Mouse (Mus musculus): ENCODE measurements around the gene Fbxl8. TPM values are rescaled to one million over a fixed set of nuclear protein-coding genes. Genes with fewer than 3 reads are reported as not detected.

Gene Fbxl8
- polyA plus RNA-seq, 1 experiment: 10.5 TPM

GRCm38 (mm10) chr8:105313622-105314402 lies 49.4 kb downstream of the Fbxl8 start:
- H3K79me2 ChIP-seq (ENCODE audit: control insufficient read depth, insufficient read depth): no peaks in the 10 kb centered on the region
- no peak overlapping the region for H3ac ChIP-seq (ENCODE audit: control insufficient read depth, insufficient read length)
- no peaks in the 10 kb centered on the region for H3K27me3 ChIP-seq (ENCODE audit: control insufficient read depth, insufficient read depth, insufficient read length)
- H3K4me3 ChIP-seq: no peak overlapping the region
- no peak overlapping the region for H3K4me2 ChIP-seq (ENCODE audit: low read depth)
- H3K36me3 ChIP-seq (ENCODE audit: control insufficient read depth, insufficient read depth): peaks cover 52% of the 10 kb centered on the region
- TF ChIP-seq POLR2AphosphoS2 (IDR thresholded peaks at IDR 0.05; ENCODE audit: insufficient read length, low read depth) (peak; percentile 26), TCF12 (IDR thresholded peaks at IDR 0.05; ENCODE audit: insufficient read depth, poor library complexity, severe bottlenecking) (no peak)

- TF ChIP-seq MYOD1 (IDR thresholded peaks at IDR 0.05; ENCODE audit: control insufficient read depth in 1 of 3, insufficient read length in 2 of 3, low read depth in 2 of 3): no peak
- no peak for TF ChIP-seq CEBPB (IDR thresholded peaks at IDR 0.05; ENCODE audit: insufficient read depth, poor library complexity, severe bottlenecking)
- TF ChIP-seq POLR2AphosphoS2 (IDR thresholded peaks at IDR 0.05; ENCODE audit: insufficient read length, low read depth): peak; percentile 48
- TF ChIP-seq POLR2A (IDR thresholded peaks at IDR 0.05; ENCODE audit: insufficient read length, low read depth): peak; percentile 9
- TF ChIP-seq MYOG (IDR thresholded peaks at IDR 0.05; ENCODE audit: control insufficient read depth in 1 of 3, insufficient read depth in 1 of 3, insufficient read length in 2 of 3, low read depth in 2 of 3): no peak
- no peak for TF ChIP-seq E2F4 (IDR thresholded peaks at IDR 0.05; ENCODE audit: insufficient read depth)
- TF ChIP-seq USF1 (IDR thresholded peaks at IDR 0.05; ENCODE audit: low read depth): no peak
- Histone ChIP-seq H3ac (ENCODE audit: control insufficient read depth, insufficient read length) (no peak overlapping the region), H3K27me3 (ENCODE audit: control insufficient read depth, insufficient read depth, insufficient read length) (no peaks in the 10 kb centered on the region), H3K36me3 (ENCODE audit: control insufficient read depth, insufficient read depth) (peaks cover 45% of the 10 kb centered on the region), H3K4me2 (ENCODE audit: low read depth) (no peak overlapping the region), H3K79me2 (ENCODE audit: control insufficient read depth, insufficient read depth) (no peaks in the 10 kb centered on the region), H3K4me3 (no peak overlapping the region)
These were observed 50.8 kb downstream of the Fbxl8 start for GRCm38 (mm10) chr8:105315073-105315769.

GRCm38 (mm10) chr8:105317941-105318340 lies 53.5 kb downstream of the Fbxl8 start:
- Histone ChIP-seq H3K4me2 (ENCODE audit: low read depth) (peak overlapping the region; percentile 26), H3K4me3 (no peak overlapping the region), H3K27me3 (ENCODE audit: control insufficient read depth, insufficient read depth, insufficient read length) (no peaks in the 10 kb centered on the region), H3ac (ENCODE audit: control insufficient read depth, insufficient read length) (no peak overlapping the region), H3K36me3 (ENCODE audit: control insufficient read depth, insufficient read depth) (peaks cover 39% of the 10 kb centered on the region), H3K79me2 (ENCODE audit: control insufficient read depth, insufficient read depth) (no peaks in the 10 kb centered on the region)
- peak; percentile 58 to 83 (median 70) for TF ChIP-seq MYOD1 (IDR thresholded peaks at IDR 0.05; ENCODE audit: control insufficient read depth in 1 of 3, insufficient read length in 2 of 3, low read depth in 2 of 3)
- no peak for TF ChIP-seq MAX (IDR thresholded peaks at IDR 0.05; ENCODE audit: low read depth)
- TF ChIP-seq MYOG (IDR thresholded peaks at IDR 0.05; ENCODE audit: control insufficient read depth in 1 of 3, insufficient read depth in 1 of 3, insufficient read length in 2 of 3, low read depth in 2 of 3): peak; percentile 39 to 91 (median 85)
- no peak for TF ChIP-seq E2F4 (IDR thresholded peaks at IDR 0.05; ENCODE audit: insufficient read depth)
- no peak for TF ChIP-seq REST (IDR thresholded peaks at IDR 0.05; ENCODE audit: insufficient read depth, insufficient read length)

GRCm38 (mm10) chr8:105318662-105319190 lies 54.3 kb downstream of the Fbxl8 start:
- no peaks in the 10 kb centered on the region for H3K27me3 ChIP-seq (ENCODE audit: control insufficient read depth, insufficient read depth, insufficient read length)
- H3ac ChIP-seq (ENCODE audit: control insufficient read depth, insufficient read length): no peak overlapping the region
- no peaks in the 10 kb centered on the region for H3K79me2 ChIP-seq (ENCODE audit: control insufficient read depth, insufficient read depth)
- no peak overlapping the region for H3K4me3 ChIP-seq
- peaks cover 42% of the 10 kb centered on the region for H3K36me3 ChIP-seq (ENCODE audit: control insufficient read depth, insufficient read depth)
- TF ChIP-seq MAX (IDR thresholded peaks at IDR 0.05; ENCODE audit: low read depth) (no peak), E2F4 (IDR thresholded peaks at IDR 0.05; ENCODE audit: insufficient read depth) (no peak), CEBPB (IDR thresholded peaks at IDR 0.05; ENCODE audit: insufficient read depth, poor library complexity, severe bottlenecking) (no peak), POLR2A (IDR thresholded peaks at IDR 0.05; ENCODE audit: insufficient read length, low read depth) (no peak), TCF12 (IDR thresholded peaks at IDR 0.05; ENCODE audit: insufficient read depth, poor library complexity, severe bottlenecking) (no peak)
- no peak overlapping the region for H3K4me2 ChIP-seq (ENCODE audit: low read depth)

Other genes starting within 250 kb of the Fbxl8 start
- gene Ces3a, start 216.0 kb upstream of the Fbxl8 start, polyA plus RNA-seq (2012; fragmentation: generic; extraction: Trizol): not detected
- not detected for gene Ces3b, start 180.9 kb upstream of the Fbxl8 start, polyA plus RNA-seq (2012; fragmentation: generic; extraction: Trizol)
- gene Ces4a, start 132.8 kb upstream of the Fbxl8 start, polyA plus RNA-seq (2012; fragmentation: generic; extraction: Trizol): not detected
- gene Cbfb, start 94.0 kb upstream of the Fbxl8 start, polyA plus RNA-seq (2012; fragmentation: generic; extraction: Trizol): 38.1 TPM
- 16.6 TPM for gene D230025D16Rik, start 39.5 kb upstream of the Fbxl8 start, polyA plus RNA-seq (2012; fragmentation: generic; extraction: Trizol)
- 6.2 TPM for gene B3gnt9, start 9.5 kb upstream of the Fbxl8 start, polyA plus RNA-seq (2012; fragmentation: generic; extraction: Trizol)
- gene Tradd, start within 50 bp of the Fbxl8 start, polyA plus RNA-seq (2012; fragmentation: generic; extraction: Trizol): 27.0 TPM
- gene Hsf4, start 5.2 kb downstream of the Fbxl8 start, polyA plus RNA-seq (2012; fragmentation: generic; extraction: Trizol): 5.8 TPM
- gene Nol3, start 11.5 kb downstream of the Fbxl8 start, polyA plus RNA-seq (2012; fragmentation: generic; extraction: Trizol): 23.2 TPM
- gene 4931428F04Rik, start 25.2 kb downstream of the Fbxl8 start, polyA plus RNA-seq (2012; fragmentation: generic; extraction: Trizol): 6.2 TPM
- gene Exoc3l, start 31.5 kb downstream of the Fbxl8 start, polyA plus RNA-seq (2012; fragmentation: generic; extraction: Trizol): 23.4 TPM
- gene E2f4, start 33.0 kb downstream of the Fbxl8 start, polyA plus RNA-seq (2012; fragmentation: generic; extraction: Trizol): 59.7 TPM
- gene Elmo3, start 41.0 kb downstream of the Fbxl8 start, polyA plus RNA-seq (2012; fragmentation: generic; extraction: Trizol): 0.92 TPM
- 1.8 TPM for gene Lrrc29, start 61.6 kb downstream of the Fbxl8 start, polyA plus RNA-seq (2012; fragmentation: generic; extraction: Trizol)
- gene Tmem208, start 61.7 kb downstream of the Fbxl8 start, polyA plus RNA-seq (2012; fragmentation: generic; extraction: Trizol): 109 TPM
- gene Fhod1, start 83.3 kb downstream of the Fbxl8 start, polyA plus RNA-seq (2012; fragmentation: generic; extraction: Trizol): 19.0 TPM
- gene Slc9a5, start 84.2 kb downstream of the Fbxl8 start, polyA plus RNA-seq (2012; fragmentation: generic; extraction: Trizol): 6.2 TPM
- gene Plekhg4, start 108.6 kb downstream of the Fbxl8 start, polyA plus RNA-seq (2012; fragmentation: generic; extraction: Trizol): 1.0 TPM
- not detected for gene Kctd19, start 148.9 kb downstream of the Fbxl8 start, polyA plus RNA-seq (2012; fragmentation: generic; extraction: Trizol)
- gene Lrrc36, start 148.9 kb downstream of the Fbxl8 start, polyA plus RNA-seq (2012; fragmentation: generic; extraction: Trizol): not detected
- gene Tppp3, start 206.9 kb downstream of the Fbxl8 start, polyA plus RNA-seq (2012; fragmentation: generic; extraction: Trizol): 155 TPM
- 17.3 TPM for gene Zdhhc1, start 232.3 kb downstream of the Fbxl8 start, polyA plus RNA-seq (2012; fragmentation: generic; extraction: Trizol)

Data from myocyte (in vitro differentiated cells).